Mouse (Mus musculus): ENCODE measurements around the gene D930007J09Rik.

- no peak for TF ChIP-seq CTCF (IDR thresholded peaks at IDR 0.05; ENCODE audit: low read depth)
- no peak for TF ChIP-seq EP300 (optimal IDR thresholded peaks at IDR 0.05)
These were observed 8.0 kb downstream of the D930007J09Rik start for GRCm38 (mm10) chr13:32794619-32795018.
